Mouse (Mus musculus) cerebellum, postnatal 14 days (tissue): Measurements from ENCODE around the gene Cuta.
"Not testable (repeated sequence)": the region's sequence is repeated elsewhere in the genome, so short reads cannot be mapped to it uniquely, and the experiment has no call there.

Experiments
- DNase-seq, 2 experiments: peaks; one replicate each; pipeline ENCODE4 v3.0.0; 2021; ENCODE audit warnings: mixed read lengths in 2 of 2

The Cuta gene

DNA sequence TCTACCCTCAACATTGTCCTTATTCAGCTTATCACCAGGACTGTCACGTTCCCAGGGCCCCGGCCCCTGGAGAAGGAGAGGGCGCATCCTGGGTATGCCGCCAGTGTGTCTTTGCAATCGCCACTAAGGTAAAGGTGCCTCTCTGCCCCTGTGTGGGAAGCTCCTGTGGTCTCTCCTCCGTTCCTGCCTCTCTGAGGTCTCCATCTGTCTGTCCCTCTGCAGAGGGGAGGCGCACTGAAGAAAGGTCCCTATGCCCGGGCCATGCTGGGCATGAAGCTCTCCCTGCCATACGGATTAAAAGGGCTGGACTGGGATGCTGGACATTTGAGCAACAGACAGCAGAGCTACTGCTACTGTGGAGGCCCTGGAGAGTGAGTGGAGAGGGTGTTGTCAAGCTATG is 4.3 kb downstream of the Cuta start:
- DNase-seq: no peak

GRCm38 (mm10) chr17:26933885-26934827 is 5.2 kb downstream of the Cuta start:
- DNase-seq: no peak

- no peak for DNase-seq
Observed at GRCm38 (mm10) chr17:26933419-26933818, 6.0 kb downstream of the Cuta start.

DNA sequence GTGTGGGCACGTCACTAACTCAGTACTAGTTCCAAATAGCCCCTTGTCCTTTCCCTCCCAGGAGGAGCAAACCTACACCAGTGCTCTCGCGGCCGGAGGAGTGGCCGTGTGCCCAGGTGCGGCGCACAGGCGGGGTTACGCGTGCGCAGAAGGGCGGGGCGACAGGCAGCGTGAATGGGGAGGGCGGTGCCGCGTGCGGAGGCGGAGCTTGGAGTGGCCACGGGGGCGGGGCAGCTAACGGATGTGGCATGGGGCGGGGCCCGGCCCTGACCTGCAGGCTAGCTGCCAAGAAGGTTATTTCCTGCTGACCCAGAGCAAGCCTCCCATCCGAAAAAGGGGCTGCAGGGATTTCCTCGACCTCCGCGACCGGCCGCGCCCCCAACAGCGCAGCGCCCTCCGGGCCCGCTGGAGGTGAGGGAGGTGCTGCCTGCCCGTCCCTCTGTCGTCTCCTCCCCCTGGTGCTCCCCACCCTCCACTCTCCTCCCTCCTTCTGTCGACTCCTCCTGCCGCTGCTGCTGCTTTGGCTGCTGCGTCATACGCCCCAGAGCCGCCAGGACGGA is 6.5 kb downstream of the Cuta start, which contains the start of gene Phf1:
Phf1 (plus strand) TSS at position 214 of the 560 bp plus-strand sequence.
- DNase-seq: peak; percentile 98

- DNase-seq: peak; percentile 55 to 67
Observed at GRCm38 (mm10) chr17:26931795-26932194, 7.6 kb downstream of the Cuta start.

GRCm38 (mm10) chr17:26925414-26925813 is 14.0 kb downstream of the Cuta start:
- not testable (repeated sequence) for DNase-seq

- DNase-seq: not testable (repeated sequence)
Observed at GRCm38 (mm10) chr17:26922368-26922767, 17.0 kb downstream of the Cuta start.

DNA sequence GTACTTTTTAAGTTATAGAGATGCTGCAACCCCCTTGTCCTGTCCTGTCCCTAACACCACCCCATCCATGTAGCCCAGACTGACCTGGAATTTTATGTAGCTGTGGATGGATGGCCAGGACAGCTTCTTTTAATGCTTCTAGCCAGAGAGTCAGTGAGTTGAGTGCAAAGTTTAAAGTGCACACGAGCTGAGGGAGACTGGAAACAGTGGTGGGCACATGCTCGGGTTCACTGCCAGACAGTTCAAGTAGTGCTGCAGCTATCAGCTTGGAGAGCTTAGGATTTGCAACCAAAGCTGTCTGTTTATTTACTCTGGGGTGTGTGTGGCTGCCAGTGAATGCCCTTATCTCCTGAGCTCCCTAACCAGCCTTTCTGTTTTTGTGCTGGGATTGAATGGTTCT is 19.9 kb downstream of the Cuta start:
- not testable (repeated sequence) for DNase-seq

- DNase-seq: no peak
Observed at GRCm38 (mm10) chr17:26918343-26918742, 21.0 kb downstream of the Cuta start.

DNA sequence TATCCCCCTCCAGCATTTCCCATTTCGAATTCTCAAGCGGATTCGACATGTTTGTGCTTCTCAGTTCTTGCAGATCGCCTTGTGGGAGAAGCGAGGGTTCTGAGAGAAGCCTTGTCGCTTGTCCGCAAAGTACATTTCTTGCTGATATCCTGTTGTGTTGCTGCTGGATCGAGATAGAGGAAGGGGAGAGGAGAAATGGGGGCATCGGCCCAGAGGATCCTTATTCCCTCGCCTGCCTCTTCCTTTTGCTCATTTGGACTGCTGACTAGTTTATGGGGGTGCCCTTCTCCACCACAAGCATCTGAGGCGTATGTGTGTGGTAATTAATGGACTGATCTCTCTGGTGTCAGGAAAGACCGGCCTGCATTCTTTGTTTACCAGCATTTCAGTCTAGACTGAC is 21.8 kb downstream of the Cuta start:
- DNase-seq: not testable (repeated sequence)

- DNase-seq: peak; percentile 100
Observed at GRCm38 (mm10) chr17:26916711-26917482, 22.5 kb downstream of the Cuta start, which contains the start of gene Kifc5b. Gene Kifc5b, plus strand, starts transcription at chr17:26917091.

DNA sequence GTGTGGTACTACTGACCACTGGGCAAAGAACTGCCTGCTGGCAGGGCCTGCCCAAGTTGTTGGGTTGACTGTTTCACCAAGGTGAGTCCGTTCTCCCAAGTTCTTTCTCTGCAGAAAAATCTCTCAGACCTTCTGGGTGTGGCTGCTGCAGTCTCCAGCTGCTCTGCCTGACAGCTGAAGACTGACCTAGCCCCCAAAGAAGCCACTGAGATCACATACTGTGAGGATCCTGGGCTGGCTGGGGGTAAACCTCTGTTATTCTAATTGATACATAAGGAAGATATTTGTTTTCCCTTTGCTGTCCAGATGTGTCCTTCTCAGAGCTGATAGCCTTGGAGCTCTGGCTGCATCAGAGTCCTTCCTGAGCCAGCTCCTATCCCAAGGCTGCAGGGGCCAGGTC is 24.1 kb downstream of the Cuta start:
- no peak for DNase-seq

DNA sequence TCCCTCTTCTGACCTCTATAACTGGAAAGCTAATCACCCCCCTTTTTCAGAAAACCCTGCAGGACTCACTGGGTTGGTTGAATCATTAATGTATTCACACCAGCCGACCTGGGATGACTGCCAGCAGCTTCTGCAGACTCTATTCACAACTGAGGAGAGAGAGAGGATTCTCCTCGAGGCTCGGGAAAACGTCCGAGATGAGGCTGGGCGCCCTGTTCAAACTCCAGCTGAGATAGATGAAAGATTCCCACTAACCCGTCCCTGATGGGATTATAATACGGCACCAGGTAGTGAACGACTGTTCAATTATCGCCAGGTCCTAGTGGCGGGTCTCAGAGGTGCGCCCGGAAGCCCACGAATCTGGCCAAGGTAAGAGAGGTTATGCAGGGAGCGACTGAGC is 31.9 kb downstream of the Cuta start:
- peak; percentile 30 to 37 for DNase-seq

- DNase-seq: no peak
Observed at GRCm38 (mm10) chr17:26904320-26904719, 35.0 kb downstream of the Cuta start.

GRCm38 (mm10) chr17:26900916-26901315 is 38.5 kb downstream of the Cuta start:
- DNase-seq: no peak

DNA sequence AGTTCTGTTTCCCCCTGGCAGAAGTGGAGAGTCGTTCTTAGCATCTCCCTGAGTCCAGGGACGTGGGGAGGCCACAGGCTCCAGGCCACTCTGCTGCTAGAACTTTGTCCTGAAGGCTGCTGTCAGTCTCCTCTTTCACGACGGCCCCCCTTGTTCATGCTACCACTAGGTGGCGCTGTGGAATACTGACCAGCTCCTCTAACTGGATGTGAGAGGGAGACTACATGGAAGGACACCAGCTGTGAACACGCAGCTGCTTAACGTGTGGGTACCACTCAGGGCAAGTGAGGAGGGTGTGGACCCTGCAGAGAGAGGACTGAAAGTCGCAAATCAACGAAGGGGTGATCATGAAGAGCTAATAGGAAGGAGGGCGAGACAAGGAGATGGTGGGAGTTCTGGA is 43.8 kb downstream of the Cuta start:
- peak; percentile 75 to 86 for DNase-seq

- no peak for DNase-seq
Observed at GRCm38 (mm10) chr17:26894342-26894741, 45.0 kb downstream of the Cuta start.

DNA sequence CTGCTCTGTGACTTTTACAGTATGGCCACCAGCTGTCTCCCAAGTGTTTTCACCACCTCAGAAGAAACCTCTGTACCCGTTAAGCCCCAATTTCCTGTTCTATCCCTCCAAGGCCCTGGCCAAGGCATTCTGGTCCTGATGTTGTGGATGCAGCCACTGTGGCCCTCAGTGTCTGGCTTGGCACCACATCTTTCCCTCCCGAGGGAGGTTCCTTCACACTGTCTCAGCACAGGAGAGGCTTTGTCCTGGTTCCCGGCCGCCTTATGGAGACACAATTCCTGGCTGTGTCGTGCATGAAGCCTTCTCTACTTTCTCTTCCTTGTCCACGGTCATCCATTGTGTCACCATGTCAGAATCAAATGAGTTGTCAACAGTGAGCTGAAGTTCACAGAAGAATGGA is 45.9 kb downstream of the Cuta start:
- DNase-seq: no peak

DNA sequence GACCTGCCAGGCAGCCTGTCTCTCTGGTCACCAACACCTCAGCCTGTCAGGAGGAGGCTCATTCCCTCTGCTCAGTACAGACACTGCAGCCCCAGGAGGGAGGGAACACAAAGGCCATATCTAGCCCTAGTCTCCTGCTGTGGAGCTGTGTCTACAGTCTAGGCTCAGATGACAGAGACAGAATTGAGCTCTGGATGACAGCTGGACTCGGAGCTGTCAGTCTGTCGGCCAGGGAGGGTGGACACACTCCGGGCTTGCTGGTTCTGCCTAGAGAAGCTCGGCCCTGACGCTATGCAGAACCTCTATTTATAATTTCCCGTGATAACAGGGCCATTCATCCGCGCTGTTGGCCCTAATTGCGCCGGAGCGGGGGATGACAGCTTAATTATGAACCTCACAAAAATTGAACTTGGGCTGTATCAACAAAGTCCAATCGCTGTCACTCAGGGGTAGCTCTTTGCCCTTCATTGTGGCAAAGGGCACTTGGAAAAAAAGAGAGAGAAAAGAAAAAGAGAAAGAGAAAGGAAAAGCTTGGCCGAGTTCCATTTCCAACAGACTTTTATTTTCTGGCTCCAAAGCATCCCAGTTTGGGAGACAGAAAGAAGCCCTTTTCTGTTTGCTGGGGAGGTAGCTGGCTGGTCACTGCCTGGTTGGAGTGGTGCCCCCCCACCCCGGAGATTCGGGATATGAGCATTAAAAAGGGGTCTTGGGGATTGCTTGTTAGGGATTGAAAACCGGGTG is 46.6 kb downstream of the Cuta start:
- peak in 1 of 2 experiments; percentile 20 for DNase-seq

DNA sequence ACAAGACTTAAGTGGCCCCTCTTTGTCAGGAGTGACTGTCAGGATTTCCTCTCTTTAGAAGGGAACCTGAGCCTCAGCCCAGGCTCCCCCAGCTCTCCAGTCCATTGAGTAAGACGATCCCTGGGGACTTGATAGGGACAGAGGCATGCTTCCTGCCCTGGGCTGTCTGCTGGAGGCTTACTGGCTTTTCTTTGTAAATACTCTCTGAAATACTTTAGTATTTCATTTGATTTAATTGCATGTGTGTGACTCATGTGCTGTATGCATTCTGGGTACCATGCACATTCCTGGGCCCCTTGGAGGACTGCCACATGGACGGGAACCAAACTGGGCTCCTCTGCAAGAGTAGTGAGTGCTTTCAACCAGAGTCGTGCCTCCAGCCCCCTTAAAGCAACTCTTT is 51.4 kb downstream of the Cuta start:
- no peak for DNase-seq

GRCm38 (mm10) chr17:26886047-26886749 is 53.2 kb downstream of the Cuta start:
- peak; percentile 87 to 88 for DNase-seq
